Mouse (Mus musculus): ENCODE results near the gene Epha1. TPM values are rescaled to one million over a fixed set of nuclear protein-coding genes. Genes with fewer than 3 reads are reported as not detected.

The Epha1 gene
- total RNA-seq, 2 experiments from 2014 or later: 0.21 to 0.27 TPM

GRCm38 (mm10) chr6:42375131-42375530 lies 2.1 kb upstream of the Epha1 start:
- intact Hi-C loops (cut with DNase I): no loop called here
- no peak for DNase-seq (ENCODE audit: low spot score in 2 of 2)

- intact Hi-C loops (cut with DNase I): no loop called here
- DNase-seq (ENCODE audit: low spot score in 2 of 2): no peak
These were observed 1.6 kb upstream of the Epha1 start for GRCm38 (mm10) chr6:42374701-42375100.

DNA sequence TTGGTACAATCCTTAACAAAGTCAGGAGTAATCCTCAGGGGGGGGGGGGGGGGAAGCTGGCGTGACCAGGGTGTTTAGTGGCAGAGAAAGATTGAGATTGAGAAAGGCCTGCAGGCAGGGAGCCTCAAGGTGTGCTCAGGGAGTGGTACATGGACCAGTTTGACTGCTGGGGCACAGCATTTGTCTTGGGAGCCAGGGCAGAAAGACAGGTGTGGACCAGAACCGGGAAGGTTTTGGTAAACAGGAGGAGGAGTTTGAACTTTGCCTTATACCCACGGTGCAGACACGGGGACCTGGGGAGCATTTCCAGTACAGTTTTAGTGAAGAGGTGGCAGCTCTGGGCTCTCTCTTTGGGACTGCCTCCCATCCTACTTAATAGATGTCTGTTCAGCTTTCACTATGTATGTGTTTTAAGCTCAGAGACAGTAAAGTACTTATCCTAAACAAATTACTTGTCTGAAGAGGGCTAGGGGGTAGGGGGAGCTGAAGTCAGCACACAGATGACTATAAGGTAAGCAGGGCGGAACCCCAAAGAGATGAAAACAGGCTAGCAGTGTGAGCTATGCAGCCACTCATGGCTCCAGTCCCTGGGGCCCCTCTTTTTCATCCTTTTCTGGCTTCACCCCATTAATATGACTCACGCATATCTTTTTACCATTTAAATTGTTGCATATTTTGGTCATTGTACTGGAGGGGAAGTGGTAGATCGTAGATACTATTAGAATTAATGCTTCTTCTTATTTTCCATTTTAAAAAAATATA lies 782 bp upstream of the Epha1 start:
- DNase-seq (ENCODE audit: low spot score in 2 of 2): no peak
- intact Hi-C loops (cut with DNase I): no loop called here

DNA sequence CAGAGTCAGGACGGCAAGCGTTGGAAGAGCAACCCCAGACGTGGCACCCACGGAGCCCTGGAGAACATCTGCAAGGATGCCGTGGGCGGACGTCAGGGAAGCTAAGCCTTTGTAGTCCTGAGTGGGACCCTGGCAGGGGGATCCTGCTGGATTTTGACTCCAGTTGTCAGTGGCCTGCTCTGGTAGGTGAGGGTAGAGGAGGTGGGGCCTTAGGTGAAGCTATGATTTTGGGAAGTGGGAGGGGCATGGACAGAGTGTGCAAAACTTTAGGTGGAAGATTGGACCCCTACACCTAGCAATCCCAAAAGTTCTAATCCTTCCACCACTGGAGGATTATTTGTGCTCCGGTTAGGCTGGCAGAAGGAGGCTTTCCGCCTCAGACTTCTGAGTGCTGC lies 650 bp downstream of the Epha1 start:
- intact Hi-C loops (cut with DNase I): no loop called here
- DNase-seq (ENCODE audit: low spot score in 2 of 2): no peak

- intact Hi-C loops (cut with DNase I): no loop called here
- DNase-seq (ENCODE audit: low spot score in 2 of 2): no peak
These were observed 1.1 kb downstream of the Epha1 start for GRCm38 (mm10) chr6:42372001-42372400.

GRCm38 (mm10) chr6:42370630-42371363 lies 2.3 kb downstream of the Epha1 start:
- intact Hi-C loops (cut with DNase I): no loop called here
- DNase-seq (ENCODE audit: low spot score in 2 of 2): no peak

- intact Hi-C loops (cut with DNase I): no loop called here
- no peak for DNase-seq (ENCODE audit: low spot score in 2 of 2)
These were observed 3.2 kb downstream of the Epha1 start for GRCm38 (mm10) chr6:42369870-42370269.

- intact Hi-C loops (cut with DNase I): no loop called here
- no peak for DNase-seq (ENCODE audit: low spot score in 2 of 2)
These were observed 7.9 kb downstream of the Epha1 start for GRCm38 (mm10) chr6:42365215-42365614.

- intact Hi-C loops (cut with DNase I): no loop called here
- DNase-seq (ENCODE audit: low spot score in 2 of 2): no peak
These were observed 8.5 kb downstream of the Epha1 start for GRCm38 (mm10) chr6:42364607-42365006.

DNA sequence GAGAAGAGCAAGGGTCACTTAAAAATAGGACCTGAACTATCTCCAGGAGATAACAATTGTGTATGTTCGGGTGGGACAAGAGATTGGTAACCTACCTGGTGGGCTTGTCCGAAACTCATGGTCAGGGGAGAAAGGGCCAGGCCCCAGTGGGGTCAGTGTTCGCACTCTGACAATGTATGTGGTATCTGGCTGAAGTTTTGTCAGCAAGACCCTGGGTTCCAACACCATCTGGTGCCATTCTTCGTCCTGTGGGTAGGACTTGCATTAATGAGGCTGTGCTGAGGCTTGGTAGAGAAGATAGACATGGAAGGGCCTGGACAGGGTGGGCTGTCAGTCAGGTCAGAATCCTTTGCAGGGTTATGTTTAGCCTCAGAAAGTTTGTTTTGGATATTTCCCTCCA lies 9.0 kb downstream of the Epha1 start:
- no peak for DNase-seq (ENCODE audit: low spot score in 2 of 2)
- intact Hi-C loops (cut with DNase I): no loop called here

DNA sequence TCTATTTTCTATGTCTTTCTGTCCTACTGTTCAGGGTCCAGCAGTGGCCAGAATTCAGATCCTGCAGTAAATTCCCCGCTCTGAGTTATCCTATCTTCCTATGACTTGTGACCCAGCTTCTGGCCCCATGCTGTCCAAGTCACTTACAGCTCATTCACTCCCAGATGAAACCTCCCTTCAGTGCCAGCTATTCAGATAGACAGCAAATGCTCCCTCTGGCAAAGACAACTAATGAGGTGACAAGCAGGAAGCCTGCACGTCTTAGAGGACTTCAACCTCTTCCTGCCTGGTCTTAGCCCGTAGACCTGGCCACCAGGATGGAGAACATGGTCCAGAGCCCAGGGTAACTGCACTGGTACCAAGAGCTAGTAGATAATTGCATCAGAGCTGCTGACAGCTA lies 10.1 kb downstream of the Epha1 start:
- intact Hi-C loops (cut with DNase I): no loop called here
- no peak for DNase-seq (ENCODE audit: low spot score in 2 of 2)

DNA sequence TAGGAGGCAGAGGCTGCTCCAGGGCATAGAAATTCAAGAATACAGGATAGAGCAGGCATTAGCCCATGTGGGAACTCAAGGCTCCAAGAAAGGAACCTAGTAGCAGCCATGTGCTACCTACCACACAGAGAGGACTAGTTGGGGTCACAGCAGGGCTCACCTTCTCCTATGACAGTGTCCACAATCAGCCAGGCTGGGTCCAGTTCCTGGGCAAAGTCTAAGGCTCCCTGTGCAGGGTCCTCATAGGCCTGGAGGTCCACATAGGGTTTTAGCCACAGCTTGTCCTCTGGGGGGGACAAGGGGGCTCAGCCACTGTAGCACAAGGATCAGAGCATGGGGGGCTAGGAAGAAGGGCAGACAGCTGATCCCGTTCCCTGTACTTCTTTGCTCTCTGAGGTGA lies 10.6 kb downstream of the Epha1 start:
- intact Hi-C loops (cut with DNase I): no loop called here
- no peak for DNase-seq (ENCODE audit: low spot score in 2 of 2)

GRCm38 (mm10) chr6:42362074-42362473 lies 11.0 kb downstream of the Epha1 start:
- DNase-seq (ENCODE audit: low spot score in 2 of 2): no peak
- intact Hi-C loops (cut with DNase I): no loop called here

DNA sequence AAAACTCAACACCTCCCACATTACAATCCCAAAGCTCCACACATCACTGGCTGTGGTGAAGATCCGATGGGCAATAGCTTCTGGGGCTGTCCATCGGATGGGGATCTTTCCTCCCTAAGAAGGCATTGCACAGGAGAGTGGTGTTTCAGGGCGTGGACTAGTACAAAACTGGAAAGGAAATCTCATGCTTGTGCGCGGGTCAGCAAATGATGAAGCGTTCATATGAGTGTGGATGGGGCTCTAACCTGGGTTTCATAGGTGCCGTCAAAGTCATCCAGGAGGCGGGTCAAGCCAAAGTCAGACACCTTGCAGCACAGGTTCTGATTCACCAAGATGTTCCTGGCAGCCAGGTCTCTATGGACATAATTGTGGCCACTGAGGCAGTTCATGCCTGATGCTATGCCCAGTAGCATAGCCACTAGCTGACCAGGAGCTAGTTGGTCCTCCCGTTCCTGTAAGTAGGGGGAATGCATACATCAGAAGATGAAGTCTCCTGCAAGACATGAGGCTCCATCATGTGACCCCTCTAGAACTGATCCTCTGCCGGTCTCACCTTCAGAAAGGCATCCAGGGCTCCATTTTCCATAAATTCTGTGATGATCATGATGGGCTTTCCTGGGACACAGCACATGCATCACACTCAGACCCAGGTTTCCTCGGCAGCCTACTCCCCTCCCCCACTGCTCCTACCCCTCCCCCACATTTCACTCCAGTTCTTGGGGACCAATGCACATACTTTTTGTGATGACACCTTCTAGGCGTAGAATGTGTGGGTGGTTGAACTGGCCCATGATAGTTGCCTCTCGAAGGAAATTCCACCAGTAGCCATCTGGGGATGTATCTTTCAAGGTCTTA lies 11.8 kb downstream of the Epha1 start:
- intact Hi-C loops (cut with DNase I): no loop called here
- DNase-seq (ENCODE audit: low spot score in 2 of 2): no peak

DNA sequence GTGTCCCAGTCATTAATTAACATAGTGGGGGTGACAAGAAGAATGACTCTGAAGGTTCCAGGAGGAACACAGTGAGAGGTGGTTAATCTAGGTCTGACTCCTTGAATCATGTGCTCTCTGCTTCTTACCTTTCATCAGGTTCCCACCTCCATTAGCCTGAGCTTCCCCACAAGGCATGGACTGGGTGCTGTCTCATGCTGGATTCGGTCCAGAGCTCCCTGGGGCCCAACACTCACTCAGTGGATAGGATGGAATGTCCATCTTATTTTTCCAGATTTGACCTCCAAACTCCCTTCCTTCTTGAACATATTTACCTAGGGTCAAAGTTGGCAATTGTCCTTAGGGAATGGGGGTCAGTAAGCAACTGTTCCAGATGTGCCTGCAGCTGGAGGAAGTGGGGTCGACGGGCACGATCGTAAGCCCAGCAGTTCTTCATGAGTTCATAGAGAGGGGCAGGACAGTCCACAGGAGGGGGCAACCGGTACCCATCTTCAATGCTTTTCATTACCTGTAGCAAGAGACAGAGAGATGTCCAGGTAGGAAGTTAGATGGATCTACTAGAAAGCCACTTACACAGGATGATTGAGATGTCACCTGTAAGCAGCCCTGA lies 12.7 kb downstream of the Epha1 start:
- intact Hi-C loops (cut with DNase I): no loop called here

GRCm38 (mm10) chr6:42359364-42360147 lies 13.5 kb downstream of the Epha1 start:
- no peak for DNase-seq (ENCODE audit: low spot score in 2 of 2)
- intact Hi-C loops (cut with DNase I): no loop called here

More for the DNA sequence above, 12.7 kb downstream of the Epha1 start:
- no peak for DNase-seq (ENCODE audit: low spot score in 2 of 2)

DNA sequence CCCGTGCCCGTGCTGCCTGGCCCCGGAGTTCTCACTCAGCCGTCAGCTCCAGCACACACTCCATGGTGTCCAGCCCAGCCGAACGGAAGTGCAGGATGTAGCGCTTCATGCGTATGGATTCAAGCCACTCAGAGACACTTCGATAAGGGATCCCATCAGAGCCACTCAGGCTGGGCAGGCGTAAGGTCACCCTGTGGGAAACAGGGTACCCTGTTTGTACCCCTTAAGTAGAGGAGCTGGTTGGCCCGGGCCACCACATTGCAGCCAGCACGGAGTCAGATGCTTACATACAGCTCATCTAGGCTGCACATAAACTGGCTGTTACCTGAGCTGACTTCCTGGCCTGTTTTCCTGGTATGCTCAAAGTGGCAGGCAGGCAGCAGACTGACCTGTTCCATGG lies 14.2 kb downstream of the Epha1 start:
- DNase-seq (ENCODE audit: low spot score in 2 of 2): no peak
- intact Hi-C loops (cut with DNase I): no loop called here

- intact Hi-C loops (cut with DNase I): no loop called here
- DNase-seq (ENCODE audit: low spot score in 2 of 2): no peak
These were observed 15.2 kb downstream of the Epha1 start for GRCm38 (mm10) chr6:42357901-42358300.

GRCm38 (mm10) chr6:42356913-42357312 lies 16.2 kb downstream of the Epha1 start:
- no peak for DNase-seq (ENCODE audit: low spot score in 2 of 2)
- intact Hi-C loops (cut with DNase I): no loop called here
